Mouse (Mus musculus) heart, embryonic 11.5 days (tissue): ENCODE measurements around the gene Suv39h1. TPM values are rescaled to one million over a fixed set of nuclear protein-coding genes. Genes with fewer than 3 reads are reported as not detected.
"Not testable (repeated sequence)": the region's sequence is repeated elsewhere in the genome, so short reads cannot be mapped to it uniquely, and the experiment has no call there.

ENCODE experiments used
- ATAC-seq: fragments of 200-750 bp; cut with Nextera tagmentation; replicated peaks from 2 replicates; pipeline ENCODE4 v1.8.0; 2017; ENCODE audit warnings: moderate library complexity; ENCODE audit not compliant: insufficient number of reproducible peaks, low FRiP score, low TSS enrichment
- H3K27ac ChIP-seq: fragments of 300-500 bp; sonication (generic); 2 replicates; pipeline ENCODE4 v1.5.1; 2014; ENCODE audit warnings: mild to moderate bottlenecking, low read depth, low read length
- H3K27me3 ChIP-seq: fragments of 300-500 bp; sonication (generic); 2 replicates; pipeline ENCODE4 v1.6.1; 2014; ENCODE audit warnings: mild to moderate bottlenecking, low read length, mixed read lengths; ENCODE audit not compliant: control insufficient read depth, insufficient read depth
- H3K36me3 ChIP-seq: fragments of 300-500 bp; sonication (generic); 2 replicates; pipeline ENCODE4 v1.6.1; 2014; ENCODE audit warnings: mild to moderate bottlenecking, low read length, moderate library complexity, mixed read lengths; ENCODE audit not compliant: control insufficient read depth, insufficient read depth
- H3K4me1 ChIP-seq: fragments of 300-500 bp; sonication (generic); 2 replicates; pipeline ENCODE4 v1.6.1; 2014; ENCODE audit warnings: low read length; ENCODE audit not compliant: control insufficient read depth, insufficient read depth
- H3K4me2 ChIP-seq: fragments of 300-500 bp; sonication (generic); 2 replicates; pipeline ENCODE4 v1.6.1; 2014; ENCODE audit warnings: mild to moderate bottlenecking, moderate library complexity
- H3K4me3 ChIP-seq: fragments of 300-500 bp; sonication (generic); 2 replicates; pipeline ENCODE4 v1.5.1; 2014; ENCODE audit warnings: low read depth, low read length
- H3K9ac ChIP-seq: fragments of 300-500 bp; sonication (generic); 2 replicates; pipeline ENCODE4 v1.6.1; 2014; ENCODE audit warnings: mild to moderate bottlenecking, low read depth, low read length, moderate library complexity
- H3K9me3 ChIP-seq: fragments of 300-500 bp; sonication (generic); replicated peaks from 2 replicates; pipeline ENCODE4 v1.6.1; 2016; ENCODE audit warnings: low read length; ENCODE audit not compliant: control insufficient read depth
- WGBS: fragments of 180-500 bp; shearing (Covaris S2); extraction: QIAGEN DNeasy Blood & Tissue Kit; methylation state at CpG from one replicate; pipeline ENCODE4 v1.1.7; 2014; ENCODE audit not compliant: insufficient replicate concordance; 5-methylcytosine and 5-hydroxymethylcytosine counted together
- polyA plus RNA-seq: library from polyadenylated mRNA; unstranded; fragments of >200 nt; fragmentation: Nextera tagmentation; extraction: Ambion mirVana; gene quantifications from 2 replicates; pipeline ENCODE4 v1.2.1, GENCODE M21; 2014

Gene Suv39h1
- polyA plus RNA-seq, 1 experiment from 2014 or later: 46.1 TPM

GRCm38 (mm10) chrX:8018286-8018685 lies 56.3 kb downstream of the Suv39h1 start, which contains the start of gene Glod5:
Gene Glod5 (minus strand): TSS chrX:8018492.
- ATAC-seq: no peak
- Histone ChIP-seq H3K9me3 (no peaks in the 10 kb centered on the region), H3K27me3 (no peaks in the 10 kb centered on the region), H3K4me3 (no peak within 1 kb of the TSS), H3K4me2 (no peak within 1 kb of the TSS), H3K27ac (no peak within 1 kb of the TSS), H3K4me1 (no peaks in the 10 kb centered on the region), H3K36me3 (no peaks in the 10 kb centered on the region), H3K9ac (no peak within 1 kb of the TSS)
- WGBS: 50% methylated on average over 2 of the region's 2 CpGs

- H3K4me2 ChIP-seq: no peak overlapping the region
- 10% methylated on average over 5 of the region's 5 CpGs for WGBS
Measured at GRCm38 (mm10) chrX:8017142-8017541, 57.4 kb downstream of the Suv39h1 start.

GRCm38 (mm10) chrX:8015675-8016074 lies 58.9 kb downstream of the Suv39h1 start:
- 17% methylated on average over 7 of the region's 7 CpGs for WGBS
- not testable (repeated sequence) for H3K27ac ChIP-seq, H3K9ac ChIP-seq, H3K4me3 ChIP-seq, H3K27me3 ChIP-seq, ATAC-seq, H3K4me1 ChIP-seq, H3K36me3 ChIP-seq, H3K4me2 ChIP-seq, H3K9me3 ChIP-seq

More at GRCm38 (mm10) chrX:8017142-8017541, 57.4 kb downstream of the Suv39h1 start:
- H3K27ac ChIP-seq: no peak overlapping the region
- H3K36me3 ChIP-seq: no peaks in the 10 kb centered on the region
- H3K27me3 ChIP-seq: no peaks in the 10 kb centered on the region
- H3K4me3 ChIP-seq: no peak overlapping the region
- H3K9me3 ChIP-seq: no peaks in the 10 kb centered on the region
- ATAC-seq: no peak
- no peaks in the 10 kb centered on the region for H3K4me1 ChIP-seq
- no peak overlapping the region for H3K9ac ChIP-seq

- Histone ChIP-seq H3K27me3 (no peaks in the 10 kb centered on the region), H3K4me3 (no peak overlapping the region), H3K4me2 (no peak overlapping the region), H3K9me3 (no peaks in the 10 kb centered on the region), H3K9ac (no peak overlapping the region), H3K4me1 (no peaks in the 10 kb centered on the region), H3K36me3 (no peaks in the 10 kb centered on the region), H3K27ac (no peak overlapping the region)
- no peak for ATAC-seq
- 41% methylated on average over 7 of the region's 8 CpGs for WGBS
Measured at GRCm38 (mm10) chrX:8013569-8014314, 60.8 kb downstream of the Suv39h1 start.

- ATAC-seq: no peak
- no peaks in the 10 kb centered on the region for H3K9me3 ChIP-seq
- no peaks in the 10 kb centered on the region for H3K36me3 ChIP-seq
- no peak overlapping the region for H3K4me2 ChIP-seq
- 16% methylated on average over 2 of the region's 2 CpGs for WGBS
- H3K4me1 ChIP-seq: no peaks in the 10 kb centered on the region
- no peaks in the 10 kb centered on the region for H3K27me3 ChIP-seq
- H3K4me3 ChIP-seq: no peak overlapping the region
- no peak overlapping the region for H3K9ac ChIP-seq
- H3K27ac ChIP-seq: no peak overlapping the region
Measured at GRCm38 (mm10) chrX:8013157-8013556, 61.4 kb downstream of the Suv39h1 start.

Other genes starting within 250 kb of the Suv39h1 start
- 22.9 and 23.7 TPM in 2 replicates for gene Otud5, start 233.4 kb downstream of the Suv39h1 start, polyA plus RNA-seq
- 5.2 and 5.7 TPM in 2 replicates for gene Pim2, start 196.5 kb downstream of the Suv39h1 start, polyA plus RNA-seq
- 16.9 and 19.1 TPM in 2 replicates for gene Slc35a2, start 190.7 kb downstream of the Suv39h1 start, polyA plus RNA-seq
- gene Pqbp1, start 175.5 kb downstream of the Suv39h1 start, polyA plus RNA-seq: 81.0 and 88.2 TPM in 2 replicates
- 135 and 152 TPM in 2 replicates for gene Timm17b, start 175.4 kb downstream of the Suv39h1 start, polyA plus RNA-seq
- not detected in 2 replicates for gene Gm10491, start 166.9 kb downstream of the Suv39h1 start, polyA plus RNA-seq
- not detected in 2 replicates for gene Gm10490, start 165.2 kb downstream of the Suv39h1 start, polyA plus RNA-seq
- gene Pcsk1n, start 154.9 kb downstream of the Suv39h1 start, polyA plus RNA-seq: 0.10 and 0.23 TPM in 2 replicates
- not detected in 2 replicates for gene Eras, start 146.2 kb downstream of the Suv39h1 start, polyA plus RNA-seq
- gene Hdac6, start 126.9 kb downstream of the Suv39h1 start, polyA plus RNA-seq: 23.8 and 27.2 TPM in 2 replicates
- gene Gata1, start 96.7 kb downstream of the Suv39h1 start, polyA plus RNA-seq: 13.7 and 16.6 TPM in 2 replicates
- gene Glod5, start 56.3 kb downstream of the Suv39h1 start, polyA plus RNA-seq: 0.82 TPM in 1 of 2 replicates, not detected in the other
- 0.39 and 0.43 TPM in 2 replicates for gene Was, start 15.7 kb upstream of the Suv39h1 start, polyA plus RNA-seq
- gene Wdr13, start 58.1 kb upstream of the Suv39h1 start, polyA plus RNA-seq: 21.8 and 22.6 TPM in 2 replicates
- gene Rbm3, start 71.1 kb upstream of the Suv39h1 start, polyA plus RNA-seq: 320 and 341 TPM in 2 replicates
- gene Tbc1d25, start 101.4 kb upstream of the Suv39h1 start, polyA plus RNA-seq: 10.4 and 12.1 TPM in 2 replicates
- 24.4 and 37.4 TPM in 2 replicates for gene Ebp, start 118.8 kb upstream of the Suv39h1 start, polyA plus RNA-seq
- gene Porcn, start 131.8 kb upstream of the Suv39h1 start, polyA plus RNA-seq: 5.2 and 5.9 TPM in 2 replicates
- 25.1 and 26.1 TPM in 2 replicates for gene Ftsj1, start 177.6 kb upstream of the Suv39h1 start, polyA plus RNA-seq
- gene Slc38a5, start 196.4 kb upstream of the Suv39h1 start, polyA plus RNA-seq: 17.5 and 23.8 TPM in 2 replicates